Mouse (Mus musculus): ENCODE data around the gene Dip2b.

Dip2b gene

GRCm38 (mm10) chr15:100050940-100051339 lies 12.5 kb downstream of the Dip2b start:
- DNase-seq (ENCODE audit: low read depth, low spot score) = no peak

- no peak for DNase-seq (ENCODE audit: low read depth, low spot score)
Measured at GRCm38 (mm10) chr15:100052726-100053125, 14.3 kb downstream of the Dip2b start.

GRCm38 (mm10) chr15:100056397-100056908 lies 18.0 kb downstream of the Dip2b start:
- no peak for DNase-seq (ENCODE audit: low read depth, low spot score)

GRCm38 (mm10) chr15:100057698-100058097 lies 19.2 kb downstream of the Dip2b start:
- DNase-seq (ENCODE audit: low read depth, low spot score) = no peak

- no peak for DNase-seq (ENCODE audit: low read depth, low spot score)
Measured at GRCm38 (mm10) chr15:100058143-100058542, 19.7 kb downstream of the Dip2b start.

- no peak for DNase-seq (ENCODE audit: low read depth, low spot score)
Measured at GRCm38 (mm10) chr15:100058912-100059311, 20.4 kb downstream of the Dip2b start.

- DNase-seq (ENCODE audit: low read depth, low spot score) = no peak
Measured at GRCm38 (mm10) chr15:100059626-100060311, 21.3 kb downstream of the Dip2b start.

- no peak for DNase-seq (ENCODE audit: low read depth, low spot score)
Measured at GRCm38 (mm10) chr15:100060513-100061140, 22.2 kb downstream of the Dip2b start.

DNA sequence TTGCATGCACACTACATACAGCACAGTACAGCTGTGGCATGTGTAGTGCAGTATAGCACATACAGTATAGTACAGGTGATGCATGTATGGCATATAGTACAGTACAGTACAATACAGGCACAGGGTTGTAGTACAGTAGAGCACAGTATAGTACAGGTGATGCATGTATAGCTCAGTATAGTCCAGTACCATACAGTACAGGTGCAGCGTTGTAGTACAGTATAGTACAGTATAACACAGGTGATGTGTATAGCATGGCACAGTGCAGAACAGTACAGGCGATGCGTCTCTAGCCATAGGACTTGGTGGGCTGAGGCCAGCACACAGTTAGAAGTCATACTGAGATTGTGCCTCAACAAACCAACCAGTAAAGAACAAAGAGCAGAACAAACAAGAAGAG lies 22.9 kb downstream of the Dip2b start:
- DNase-seq (ENCODE audit: low read depth, low spot score) = no peak

DNA sequence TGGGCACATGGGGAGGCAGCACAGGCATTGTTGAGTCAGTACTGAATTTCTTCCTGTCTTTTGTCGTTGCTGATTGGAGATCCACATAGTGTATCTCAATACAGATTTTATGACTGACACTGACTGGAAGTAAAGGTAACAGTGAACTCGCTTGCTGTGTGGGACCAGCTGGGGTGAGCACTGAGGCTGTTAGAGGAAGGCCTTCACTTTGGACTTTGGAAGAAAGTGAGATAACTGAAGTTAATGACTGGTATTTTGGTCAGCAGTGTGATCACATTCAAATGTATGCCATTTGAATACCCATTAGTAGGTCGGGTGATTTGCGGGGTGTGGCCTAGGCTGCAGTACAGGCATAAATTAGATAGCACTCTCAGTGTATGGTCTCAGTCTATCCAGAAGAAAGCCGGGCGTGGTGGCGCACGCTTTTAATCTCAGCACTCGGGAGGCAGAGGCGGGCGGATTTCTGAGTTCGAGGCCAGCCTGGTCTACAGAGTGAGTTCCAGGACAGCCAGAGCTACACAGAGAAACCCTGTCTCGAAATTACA lies 24.8 kb downstream of the Dip2b start:
- no peak for DNase-seq (ENCODE audit: low read depth, low spot score)

DNA sequence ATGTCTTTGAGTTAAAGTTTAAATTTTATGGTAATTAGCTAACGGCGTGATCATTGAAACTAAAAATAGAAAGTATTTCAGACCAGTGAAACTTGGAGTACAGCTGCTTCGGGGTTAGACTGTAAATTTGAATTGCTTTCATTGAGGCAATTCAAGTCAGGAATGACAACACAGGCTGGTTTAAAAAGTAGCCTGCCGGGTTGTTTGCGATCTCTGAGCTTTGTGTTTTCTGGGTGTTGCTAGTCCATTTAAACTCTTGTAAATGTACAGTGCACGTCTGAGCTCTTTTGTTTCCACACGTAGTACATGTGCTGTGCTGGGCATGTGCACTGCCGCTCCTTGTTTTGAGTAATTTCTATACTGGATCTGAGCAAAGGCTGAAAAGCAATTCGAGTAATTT lies 28.2 kb downstream of the Dip2b start:
- DNase-seq (ENCODE audit: low read depth, low spot score) = no peak

GRCm38 (mm10) chr15:100069101-100069500 lies 30.6 kb downstream of the Dip2b start:
- DNase-seq (ENCODE audit: low read depth, low spot score) = no peak

GRCm38 (mm10) chr15:100070021-100070420 lies 31.6 kb downstream of the Dip2b start:
- DNase-seq (ENCODE audit: low read depth, low spot score) = no peak

- DNase-seq (ENCODE audit: low read depth, low spot score) = no peak
Measured at GRCm38 (mm10) chr15:100071819-100072218, 33.4 kb downstream of the Dip2b start.

DNA sequence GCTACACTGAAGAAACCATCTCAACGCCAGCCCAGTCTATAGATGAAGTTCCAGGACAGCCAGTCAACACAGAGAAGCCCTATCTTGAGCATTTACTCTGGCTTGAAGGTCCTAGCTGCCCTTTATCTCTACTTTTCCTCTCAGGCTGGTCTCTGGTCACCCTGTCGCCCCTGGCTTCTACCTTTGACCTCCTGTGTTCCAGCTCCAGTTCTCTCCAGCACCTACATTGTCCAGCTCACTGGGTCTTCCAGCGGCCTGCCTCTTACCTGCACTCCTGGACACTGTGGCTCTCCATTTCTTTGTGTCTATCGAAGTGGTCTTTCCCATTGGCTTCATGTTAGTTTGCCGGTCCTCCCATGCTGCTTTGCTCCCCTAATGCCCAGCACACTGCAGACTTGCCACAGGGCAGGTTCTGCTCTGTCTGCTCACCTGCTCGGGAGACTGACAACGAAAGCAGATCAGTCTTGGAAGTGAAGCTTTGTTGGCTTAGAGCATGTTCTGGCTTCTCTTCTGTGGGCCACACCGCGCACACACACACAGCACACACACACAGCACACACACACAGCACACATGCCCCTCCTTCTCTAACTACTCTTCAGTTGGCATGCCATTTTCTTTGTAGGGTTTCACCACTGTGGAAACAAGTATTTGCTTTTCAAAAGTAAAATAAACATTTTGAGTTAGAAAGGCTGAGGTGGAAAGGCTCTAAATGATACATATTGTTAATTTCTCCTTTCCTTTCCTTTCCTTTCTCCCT lies 35.4 kb downstream of the Dip2b start:
- DNase-seq (ENCODE audit: low read depth, low spot score) = no peak

- no peak for DNase-seq (ENCODE audit: low read depth, low spot score)
Measured at GRCm38 (mm10) chr15:100074754-100075153, 36.3 kb downstream of the Dip2b start.

DNA sequence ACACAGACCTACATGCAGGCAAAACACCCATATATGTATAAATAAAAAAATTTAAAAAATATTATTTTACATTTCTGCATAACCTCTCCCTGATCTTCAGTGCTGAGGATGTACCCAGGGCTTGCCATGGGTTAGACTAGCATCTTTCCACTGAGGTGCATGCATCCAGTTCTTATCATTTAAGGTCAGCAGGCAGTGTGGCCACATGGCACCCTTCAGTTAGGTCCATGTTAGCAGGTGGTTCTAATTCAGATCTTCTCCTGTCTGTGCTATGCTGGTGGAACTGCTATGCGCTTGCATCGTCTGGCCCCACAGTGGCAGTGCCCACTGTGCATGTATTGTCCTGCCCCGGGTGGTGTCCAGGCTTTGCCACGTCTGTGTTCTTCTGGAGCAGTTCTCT lies 37.9 kb downstream of the Dip2b start:
- no peak for DNase-seq (ENCODE audit: low read depth, low spot score)

DNA sequence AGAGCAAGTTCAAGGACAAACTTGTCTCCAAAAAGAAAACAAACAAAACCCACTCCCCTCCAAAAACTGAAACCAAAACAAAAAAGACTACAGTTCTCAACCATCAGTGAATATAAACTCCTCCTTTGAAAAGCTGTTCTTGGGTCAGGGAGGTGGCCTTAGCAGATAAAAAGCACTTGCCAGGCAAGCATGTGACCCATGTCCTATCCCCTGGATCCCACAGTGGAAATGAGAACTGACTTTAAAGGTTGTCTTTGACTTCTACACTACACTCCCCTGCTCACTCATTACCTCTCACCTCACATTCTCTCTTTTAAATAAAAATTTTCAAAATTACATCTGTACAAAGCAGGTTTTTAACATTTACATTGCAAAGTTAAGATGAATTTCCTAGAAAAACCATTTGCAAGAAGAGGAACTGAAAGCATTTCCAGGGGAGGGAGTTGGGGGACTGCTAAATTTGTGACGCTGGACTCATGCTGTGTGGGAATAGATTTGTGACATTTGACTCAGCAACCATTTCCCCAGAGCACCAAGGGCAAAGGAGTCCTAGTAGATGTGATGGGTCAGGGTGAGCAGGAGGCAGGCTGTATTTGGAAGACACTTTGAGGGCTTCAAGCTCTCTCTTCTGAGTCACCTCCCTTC lies 42.5 kb downstream of the Dip2b start:
- DNase-seq (ENCODE audit: low read depth, low spot score) = no peak

DNA sequence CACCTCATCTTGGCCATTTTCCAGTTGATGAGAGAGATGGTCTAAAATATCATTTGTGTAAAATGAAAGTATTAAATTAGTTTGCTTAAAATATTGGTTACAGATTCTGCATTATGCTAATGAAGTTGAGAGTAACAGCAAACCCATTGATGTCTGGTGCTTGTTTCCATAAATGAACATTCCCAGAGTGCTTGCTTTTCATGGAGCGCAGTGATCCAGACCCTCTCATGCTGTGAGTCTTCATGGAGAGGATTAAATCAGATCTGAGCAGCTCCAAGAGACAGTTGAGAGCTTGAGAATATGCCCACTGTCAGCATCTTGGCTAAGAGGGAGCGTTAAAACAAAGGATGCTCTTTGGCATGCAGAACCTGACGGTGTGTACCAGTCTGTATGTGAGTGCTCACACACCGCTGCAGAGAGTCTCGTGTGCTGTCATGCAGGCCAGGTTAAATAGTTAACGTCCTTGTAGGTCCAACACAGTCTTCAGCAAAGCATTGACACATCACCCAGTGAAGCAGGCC lies 43.1 kb downstream of the Dip2b start:
- no peak for DNase-seq (ENCODE audit: low read depth, low spot score)

DNA sequence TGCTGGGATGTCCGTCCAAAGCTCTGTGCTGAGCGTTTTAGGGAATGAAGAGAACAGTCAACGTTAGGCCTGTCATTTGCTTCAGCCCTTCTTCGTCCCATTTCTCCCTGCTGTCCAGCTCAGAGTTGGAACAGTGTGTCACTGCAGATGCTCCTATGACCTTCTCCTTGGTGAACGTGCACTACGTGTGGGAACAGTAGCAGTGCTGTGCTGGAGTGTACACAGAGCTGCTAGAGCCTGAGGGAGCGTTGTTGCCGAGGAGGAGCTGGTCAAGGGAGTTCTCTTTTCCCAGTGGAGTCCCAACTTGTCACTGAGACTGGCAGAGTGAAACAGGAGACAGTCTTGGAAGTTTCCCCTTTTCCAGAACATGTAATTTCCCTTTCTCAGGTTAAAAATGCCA lies 43.6 kb downstream of the Dip2b start:
- no peak for DNase-seq (ENCODE audit: low read depth, low spot score)

DNA sequence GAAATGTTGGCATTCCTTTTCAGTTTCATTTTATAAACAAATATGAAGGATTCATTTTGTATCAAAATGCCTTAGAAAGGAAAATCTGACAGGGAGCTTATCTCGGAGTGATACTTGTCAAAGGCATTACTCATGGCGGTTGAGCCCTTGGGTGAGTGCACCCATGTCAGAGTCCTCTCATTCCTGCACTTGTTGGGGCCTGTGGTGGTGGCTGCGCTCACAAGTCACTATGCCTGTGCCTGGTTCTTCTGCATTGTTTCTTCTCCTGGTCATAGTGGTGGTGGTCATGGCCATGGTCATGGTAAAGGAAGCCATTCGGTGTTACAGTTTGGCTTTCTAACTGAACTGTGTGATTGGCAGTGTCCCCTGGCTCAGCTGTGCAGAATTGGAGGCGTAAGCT lies 44.3 kb downstream of the Dip2b start:
- no peak for DNase-seq (ENCODE audit: low read depth, low spot score)

DNA sequence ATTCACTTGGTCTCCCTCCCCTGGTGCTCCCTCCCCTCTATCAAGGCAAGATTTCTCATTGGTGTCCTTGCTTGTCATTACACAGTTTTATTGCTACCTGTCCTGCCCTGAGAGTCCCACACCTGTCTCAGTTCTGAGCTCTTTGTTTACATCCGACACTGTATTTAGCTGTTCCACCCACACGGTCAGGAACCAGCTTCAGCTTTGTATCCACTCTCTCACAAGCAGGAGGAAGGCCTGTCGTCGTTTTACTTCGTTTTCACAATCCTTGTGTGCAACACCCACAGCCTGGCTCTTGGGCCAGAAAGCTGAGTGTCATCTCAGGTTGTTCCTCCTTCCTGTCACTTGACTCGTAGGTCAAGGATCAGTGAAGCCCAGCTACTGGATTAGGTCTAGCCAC lies 45.4 kb downstream of the Dip2b start:
- DNase-seq (ENCODE audit: low read depth, low spot score) = no peak

All from retina, postnatal 7 days (tissue).